In genomic region chr8:85032622-85033311, GRCm38 (mm10) we compare ENCODE assay signal across 21 mouse cellular contexts. TPM values are rescaled to one million over a fixed set of nuclear protein-coding genes. Genes with fewer than 3 reads are reported as not detected.
DNase-seq lines count a peak whose midpoint lies in the region; ATAC-seq lines count a peak whose summit lies in the region.
"Had no signal": no experiment of that assay in that cellular context is flagged by ENCODE, and none has a peak within 500 bp of the region (broad histone marks: within the 10 kb centered on the region; RNA-seq: fewer than 3 reads in every experiment).

No protein-coding gene starts in this region.

- no peak overlapping the region for H3K9ac ChIP-seq in liver, embryonic 16.5 days (ENCODE audit: low read depth, low read length)
- no peak overlapping the region for H3K9ac ChIP-seq in hindbrain, embryonic 12.5 days
- H3K9ac ChIP-seq: heart, embryonic 15.5 days; limb, embryonic 15.5 days; stomach, embryonic 15.5 days had no signal

- no peak overlapping the region for H3K4me2 ChIP-seq in liver, embryonic 16.5 days (ENCODE audit: low read depth, low read length)
- no peak overlapping the region for H3K4me2 ChIP-seq in hindbrain, embryonic 12.5 days (replicated peaks)
- H3K4me2 ChIP-seq: heart, embryonic 15.5 days; limb, embryonic 15.5 days; midbrain, embryonic 11.5 days; stomach, embryonic 15.5 days had no signal

- ATAC-seq in liver, embryonic 16.5 days (ENCODE audit: low read depth): no peak
- no peak for ATAC-seq in hindbrain, embryonic 12.5 days (ENCODE audit: low FRiP score)
- ATAC-seq: activated CD4-positive, CD25-positive, alpha-beta regulatory T cell, adult 4 months had no signal

- 59% methylated on average over 4 of the region's 4 CpGs for WGBS in liver, embryonic 16.5 days (ENCODE audit: insufficient replicate concordance)
- 85% methylated on average over 4 of the region's 4 CpGs for WGBS in hindbrain, embryonic 12.5 days

- peak overlapping the region; percentile 4; the same call in 1 of the 2 replicates for H3K27ac ChIP-seq in liver, embryonic 16.5 days (ENCODE audit: low read length)
- H3K27ac ChIP-seq in hindbrain, embryonic 12.5 days: no peak overlapping the region
- H3K27ac ChIP-seq: forebrain, embryonic 10.5 days; heart, embryonic 15.5 days; hindbrain, embryonic 10.5 days; limb, embryonic 15.5 days; stomach, embryonic 15.5 days had no signal

- peak; percentile 64 for DNase-seq in kidney, adult 18-20 months
- DNase-seq in kidney, postnatal 10 days: no peak
- DNase-seq in NIH3T3 (ENCODE audit: low read depth): peak; percentile 64
- DNase-seq in kidney, adult 9 months: peak; percentile 73
- DNase-seq in cerebellum, adult 18-20 months: no peak
- DNase-seq: adrenal gland, postnatal 25 days; cerebellum, adult 11-12 months; cerebellum, postnatal 36 days; heart, adult 11 months; right cerebral cortex, postnatal 25 days had no signal

- peaks cover 38% of the 10 kb centered on the region for H3K36me3 ChIP-seq in liver, embryonic 16.5 days (ENCODE audit: control insufficient read depth, insufficient read depth)
- H3K36me3 ChIP-seq in hindbrain, embryonic 12.5 days: peaks cover 39% of the 10 kb centered on the region

- no peak overlapping the region for H3K4me3 ChIP-seq in liver, embryonic 16.5 days (ENCODE audit: low read depth, low read length)
- H3K4me3 ChIP-seq in hindbrain, embryonic 12.5 days: no peak overlapping the region
- H3K4me3 ChIP-seq: heart, embryonic 15.5 days; hindbrain, embryonic 10.5 days; limb, embryonic 15.5 days; stomach, embryonic 15.5 days had no signal

- H3K4me1 ChIP-seq in liver, embryonic 16.5 days (ENCODE audit: control insufficient read depth, low read depth, low read length): peaks cover 43% of the 10 kb centered on the region
- H3K4me1 ChIP-seq in hindbrain, embryonic 12.5 days: peaks cover 31% of the 10 kb centered on the region

- no peaks in the 10 kb centered on the region for H3K27me3 ChIP-seq in liver, embryonic 16.5 days (ENCODE audit: control insufficient read depth, insufficient read depth, low read depth, low read length)
- no peaks in the 10 kb centered on the region for H3K27me3 ChIP-seq in hindbrain, embryonic 12.5 days
- H3K27me3 ChIP-seq: heart, embryonic 15.5 days; limb, embryonic 15.5 days; stomach, embryonic 15.5 days had no signal

- no peaks in the 10 kb centered on the region for H3K9me3 ChIP-seq in liver, embryonic 16.5 days (replicated peaks; ENCODE audit: control insufficient read depth, low read length)
- no peaks in the 10 kb centered on the region for H3K9me3 ChIP-seq in hindbrain, embryonic 12.5 days (replicated peaks)
- H3K9me3 ChIP-seq: forebrain, embryonic 10.5 days; heart, embryonic 15.5 days; hindbrain, embryonic 10.5 days; limb, embryonic 15.5 days; stomach, embryonic 15.5 days had no signal

RNA-seq across cellular contexts. Expression of gene Tnpo2, which starts 3.9 kb away (rescaled TPM):
- polyA plus RNA-seq in liver, embryonic 16.5 days (2015; fragmentation: Nextera tagmentation; extraction: Ambion mirVana): 17.7 and 17.8 TPM in 2 replicates
- 41.3 and 41.9 TPM in 2 replicates for polyA plus RNA-seq in hindbrain, embryonic 12.5 days (2016; fragmentation: Nextera tagmentation; extraction: Ambion mirVana)

RNA-seq across cellular contexts. Expression of gene Trir, which starts 6.1 kb away (rescaled TPM):
- 49.2 and 50.0 TPM in 2 replicates for polyA plus RNA-seq in liver, embryonic 16.5 days (2015; fragmentation: Nextera tagmentation; extraction: Ambion mirVana)
- polyA plus RNA-seq in hindbrain, embryonic 12.5 days (2016; fragmentation: Nextera tagmentation; extraction: Ambion mirVana): 162 and 174 TPM in 2 replicates

RNA-seq across cellular contexts. Expression of gene Asna1, which starts 7.7 kb away (rescaled TPM):
- polyA plus RNA-seq in liver, embryonic 16.5 days (2015; fragmentation: Nextera tagmentation; extraction: Ambion mirVana): 48.6 and 55.8 TPM in 2 replicates
- 127 and 128 TPM in 2 replicates for polyA plus RNA-seq in hindbrain, embryonic 12.5 days (2016; fragmentation: Nextera tagmentation; extraction: Ambion mirVana)

RNA-seq across cellular contexts. Expression of gene Best2, which starts 18.4 kb away (rescaled TPM):
- not detected in 2 replicates for polyA plus RNA-seq in liver, embryonic 16.5 days (2015; fragmentation: Nextera tagmentation; extraction: Ambion mirVana)
- polyA plus RNA-seq in hindbrain, embryonic 12.5 days (2016; fragmentation: Nextera tagmentation; extraction: Ambion mirVana): not detected in 2 replicates
- polyA plus RNA-seq: activated CD4-positive, CD25-positive, alpha-beta regulatory T cell, adult 4 months; forebrain, embryonic 10.5 days; heart, embryonic 15.5 days; hindbrain, embryonic 10.5 days; lung, embryonic 16.5 days; midbrain, embryonic 11.5 days; spleen, adult 2 months had no signal

RNA-seq across cellular contexts. Expression of gene Fbxw9, which starts 27.1 kb away (rescaled TPM):
- polyA plus RNA-seq in liver, embryonic 16.5 days (2015; fragmentation: Nextera tagmentation; extraction: Ambion mirVana): 10.3 and 10.4 TPM in 2 replicates
- 42.4 and 43.6 TPM in 2 replicates for polyA plus RNA-seq in hindbrain, embryonic 12.5 days (2016; fragmentation: Nextera tagmentation; extraction: Ambion mirVana)

Comparison
In these comparisons a context has a peak if more than half of its experiments do, and no peak if none do; other contexts are left out.
1. DNase-seq: peak in kidney, adult 18-20 months (single experiment), NIH3T3 (single experiment) and kidney, adult 9 months (single experiment); none in kidney, postnatal 10 days (single experiment) and cerebellum, adult 18-20 months (0 of 2).